Mouse (Mus musculus) C2C12 (cell line): ENCODE data around the gene Gripap1. TPM values are rescaled to one million over a fixed set of nuclear protein-coding genes. Genes with fewer than 3 reads are reported as not detected.
A peak's percentile ranks its signal among the peaks of the same experiment; 100 is the strongest.

Experiments
- H3K27me3 ChIP-seq: one replicate; pipeline ENCODE4 v1.6.1; 2011; ENCODE audit not compliant: control insufficient read depth, insufficient read depth, insufficient read length
- H3K36me3 ChIP-seq: one replicate; pipeline ENCODE4 v1.6.1; 2011; ENCODE audit not compliant: control insufficient read depth, insufficient read depth
- H3K4me3 ChIP-seq: one replicate; pipeline ENCODE4 v1.5.1; 2011; ENCODE audit warnings: mild to moderate bottlenecking, control low read depth; ENCODE audit not compliant: poor library complexity, insufficient read depth, severe bottlenecking
- H3K79me2 ChIP-seq: one replicate; pipeline ENCODE4 v1.6.1; 2011; ENCODE audit not compliant: control insufficient read depth, insufficient read depth
- H3K79me3 ChIP-seq: one replicate; pipeline ENCODE4 v1.6.1; 2011; ENCODE audit warnings: low read depth, control low read depth
- H3ac ChIP-seq: one replicate; pipeline ENCODE3; 2011; ENCODE audit warnings: low read depth; ENCODE audit not compliant: control insufficient read depth, insufficient read length
- CEBPB ChIP-seq: IDR thresholded peaks from one replicate; pipeline ENCODE4 v1.6.1; 2011; ENCODE audit warnings: low read depth, mild to moderate bottlenecking, control low read depth, moderate library complexity
- CTCF ChIP-seq: IDR thresholded peaks from one replicate; pipeline ENCODE4 v1.5.1; 2011; ENCODE audit not compliant: control insufficient read depth, insufficient read depth, insufficient read length
- FOSL1 ChIP-seq: IDR thresholded peaks from one replicate; pipeline ENCODE4 v1.8.0; 2011; ENCODE audit warnings: mild to moderate bottlenecking, low read length; ENCODE audit not compliant: poor library complexity, insufficient read depth, severe bottlenecking
- MAX ChIP-seq: IDR thresholded peaks from one replicate; pipeline ENCODE4 v1.6.1; 2011; ENCODE audit warnings: mild to moderate bottlenecking, control low read depth
- MYOD1 ChIP-seq: IDR thresholded peaks from one replicate; pipeline ENCODE4 v1.6.1; 2011; ENCODE audit warnings: low read depth; ENCODE audit not compliant: control insufficient read depth, insufficient read length
- MYOG ChIP-seq: IDR thresholded peaks from one replicate; pipeline ENCODE4 v1.6.1; 2011; ENCODE audit not compliant: control insufficient read depth, insufficient read length; ENCODE audit errors: extremely low read depth
- USF1 ChIP-seq: IDR thresholded peaks from one replicate; pipeline ENCODE4 v1.6.1; 2011; ENCODE audit warnings: low read depth, mild to moderate bottlenecking, control low read depth, moderate library complexity
- polyA plus RNA-seq: library from polyadenylated mRNA; unstranded; fragments of >200 nt; fragmentation: generic; extraction: Trizol; gene quantifications from one replicate; pipeline ENCODE4 v1.2.1, GENCODE M21; 2012; ENCODE audit warnings: missing spikeins

The Gripap1 gene
- polyA plus RNA-seq, 1 experiment = 17.9 TPM

- Histone ChIP-seq H3K4me3 (no peak within 1 kb of the TSS), H3ac (no peak within 1 kb of the TSS), H3K36me3 (peaks cover 8% of the 10 kb centered on the region), H3K27me3 (peaks cover 3% of the 10 kb centered on the region), H3K79me3 (no peaks in the 10 kb centered on the region), H3K79me2 (no peaks in the 10 kb centered on the region)
- TF ChIP-seq MYOD1 (no peak), CEBPB (no peak), FOSL1 (no peak), CTCF (no peak), MYOG (no peak), USF1 (no peak), MAX (no peak)
Measured at GRCm38 (mm10) chrX:7821865-7822779, 32.6 kb downstream of the Gripap1 start, which contains the start of gene Kcnd1. Gene Kcnd1 (plus strand): TSS chrX:7822289.

- Histone ChIP-seq H3K79me2 (peaks cover 3% of the 10 kb centered on the region), H3ac (no peak overlapping the region), H3K36me3 (no peaks in the 10 kb centered on the region), H3K79me3 (no peaks in the 10 kb centered on the region), H3K4me3 (no peak overlapping the region), H3K27me3 (no peaks in the 10 kb centered on the region)
- no peak for TF ChIP-seq CEBPB
Measured at GRCm38 (mm10) chrX:7837146-7837545, 47.6 kb downstream of the Gripap1 start.

GRCm38 (mm10) chrX:7840842-7841162 lies 51.2 kb downstream of the Gripap1 start:
- H3K27me3 ChIP-seq = no peaks in the 10 kb centered on the region
- TF ChIP-seq MYOD1 = no peak
- no peak for TF ChIP-seq FOSL1
- TF ChIP-seq USF1 = no peak
- no peak for TF ChIP-seq CEBPB
- no peak for TF ChIP-seq CTCF
- TF ChIP-seq MYOG = no peak
- TF ChIP-seq MAX = no peak
- H3K36me3 ChIP-seq = peaks cover 3% of the 10 kb centered on the region
- peaks cover 39% of the 10 kb centered on the region for H3K79me2 ChIP-seq
- H3K4me3 ChIP-seq = no peak overlapping the region
- H3K79me3 ChIP-seq = peaks cover 27% of the 10 kb centered on the region
- H3ac ChIP-seq = no peak overlapping the region

GRCm38 (mm10) chrX:7841163-7842162 lies 51.9 kb downstream of the Gripap1 start, which contains the start of gene Otud5:
Gene Otud5 (plus strand): TSS chrX:7841364.
- peaks cover 32% of the 10 kb centered on the region for H3K79me3 ChIP-seq
- peak within 1 kb of the TSS; percentile 90 for H3ac ChIP-seq
- H3K36me3 ChIP-seq = peaks cover 3% of the 10 kb centered on the region
- H3K79me2 ChIP-seq = peaks cover 46% of the 10 kb centered on the region
- no peaks in the 10 kb centered on the region for H3K27me3 ChIP-seq
- no peak for TF ChIP-seq CTCF
- peak; percentile 12 for TF ChIP-seq MAX
- H3K4me3 ChIP-seq = peak within 1 kb of the TSS; percentile 56

- peak overlapping the region; percentile 56 for H3K4me3 ChIP-seq
- TF ChIP-seq USF1 = no peak
- TF ChIP-seq CEBPB = no peak
- no peak for TF ChIP-seq MYOG
- TF ChIP-seq CTCF = no peak
Measured at GRCm38 (mm10) chrX:7842318-7842717, 52.8 kb downstream of the Gripap1 start.

GRCm38 (mm10) chrX:7847845-7848244 lies 58.3 kb downstream of the Gripap1 start:
- Histone ChIP-seq H3ac (no peak overlapping the region), H3K4me3 (no peak overlapping the region), H3K36me3 (peaks cover 7% of the 10 kb centered on the region), H3K79me2 (peaks cover 55% of the 10 kb centered on the region), H3K27me3 (no peaks in the 10 kb centered on the region), H3K79me3 (peaks cover 44% of the 10 kb centered on the region)
- TF ChIP-seq CEBPB (no peak), MAX (no peak), MYOG (no peak), USF1 (no peak), CTCF (no peak), FOSL1 (no peak), MYOD1 (no peak)

More at GRCm38 (mm10) chrX:7842318-7842717, 52.8 kb downstream of the Gripap1 start:
- Histone ChIP-seq H3K79me2 (peaks cover 54% of the 10 kb centered on the region), H3ac (peak overlapping the region; percentile 90), H3K36me3 (peaks cover 3% of the 10 kb centered on the region), H3K79me3 (peaks cover 36% of the 10 kb centered on the region), H3K27me3 (no peaks in the 10 kb centered on the region)
